ENCODE assay signal across 7 mouse cellular contexts in genomic region chr17:30559536-30559935, GRCm38 (mm10). TPM values are rescaled to one million over a fixed set of nuclear protein-coding genes. Genes with fewer than 3 reads are reported as not detected.
DNase-seq lines count a peak whose midpoint lies in the region; ATAC-seq and TF ChIP-seq lines count a peak whose summit lies in the region.

No protein-coding gene starts in this region.

- no peak overlapping the region for H3K27ac ChIP-seq in midbrain, embryonic 10.5 days (replicated peaks)
- no peak overlapping the region for H3K27ac ChIP-seq in midbrain, embryonic 16.5 days (ENCODE audit: low read length)
- no peak overlapping the region for H3K27ac ChIP-seq in bone marrow, adult 2 months (ENCODE audit: control insufficient read depth, insufficient read depth, low read depth, low read length, poor library complexity)
- H3K27ac ChIP-seq in liver, postnatal 0 days (ENCODE audit: low read depth): no peak overlapping the region
- no peak overlapping the region for H3K27ac ChIP-seq in spleen, adult 2 months (ENCODE audit: insufficient read depth, low read length)

- H3K4me3 ChIP-seq in midbrain, embryonic 10.5 days: no peak overlapping the region
- H3K4me3 ChIP-seq in midbrain, embryonic 16.5 days (ENCODE audit: low read depth, low read length): no peak overlapping the region
- no peak overlapping the region for H3K4me3 ChIP-seq in bone marrow, adult 2 months (replicated peaks; ENCODE audit: control insufficient read depth, low read depth, low read length)
- H3K4me3 ChIP-seq in liver, postnatal 0 days (ENCODE audit: low read depth, low read length): no peak overlapping the region
- no peak overlapping the region for H3K4me3 ChIP-seq in spleen, adult 2 months (ENCODE audit: extremely low read depth, insufficient read depth, insufficient read length)

- H3K4me1 ChIP-seq in midbrain, embryonic 10.5 days: no peaks in the 10 kb centered on the region
- H3K4me1 ChIP-seq in midbrain, embryonic 16.5 days (ENCODE audit: control insufficient read depth, insufficient read depth, low read length): no peaks in the 10 kb centered on the region
- no peaks in the 10 kb centered on the region for H3K4me1 ChIP-seq in bone marrow, adult 2 months (ENCODE audit: control insufficient read depth, insufficient read depth, low read length)
- H3K4me1 ChIP-seq in liver, postnatal 0 days (ENCODE audit: insufficient read depth): peaks cover 6% of the 10 kb centered on the region
- H3K4me1 ChIP-seq in spleen, adult 2 months (ENCODE audit: control insufficient read depth, insufficient read depth, insufficient read length): no peaks in the 10 kb centered on the region

- TF ChIP-seq POLR2A in bone marrow, adult 2 months (IDR thresholded peaks at IDR 0.05; ENCODE audit: borderline replicate concordance, control insufficient read depth, low read depth, low read length): no peak
- no peak for TF ChIP-seq POLR2A in spleen, adult 2 months (IDR thresholded peaks at IDR 0.05; ENCODE audit: low read depth, low read length)

- TF ChIP-seq CTCF in bone marrow, adult 2 months (IDR thresholded peaks at IDR 0.05; ENCODE audit: control insufficient read depth, insufficient read depth, low read length): peak; percentile 81
- peak; percentile 90 for TF ChIP-seq CTCF in liver, postnatal 0 days (IDR thresholded peaks at IDR 0.05; ENCODE audit: low read depth)
- peak; percentile 68; the same call in 1 of the 2 replicates for TF ChIP-seq CTCF in spleen, adult 2 months (IDR thresholded peaks at IDR 0.05; ENCODE audit: extremely low read depth, insufficient read depth, insufficient read length, insufficient replicate concordance)

- no peaks in the 10 kb centered on the region for H3K27me3 ChIP-seq in midbrain, embryonic 10.5 days (ENCODE audit: low read depth, poor library complexity, severe bottlenecking)
- H3K27me3 ChIP-seq in midbrain, embryonic 16.5 days (ENCODE audit: control insufficient read depth, insufficient read depth, low read depth, low read length): no peaks in the 10 kb centered on the region
- no peaks in the 10 kb centered on the region for H3K27me3 ChIP-seq in liver, postnatal 0 days (ENCODE audit: insufficient read depth, low read length)
- no peaks in the 10 kb centered on the region for H3K27me3 ChIP-seq in spleen, adult 2 months (ENCODE audit: control insufficient read depth, insufficient read depth, low read length)

- no peaks in the 10 kb centered on the region for H3K9me3 ChIP-seq in midbrain, embryonic 10.5 days (replicated peaks)
- no peaks in the 10 kb centered on the region for H3K9me3 ChIP-seq in midbrain, embryonic 16.5 days (replicated peaks; ENCODE audit: control insufficient read depth, low read length, poor library complexity, severe bottlenecking)
- no peaks in the 10 kb centered on the region for H3K9me3 ChIP-seq in liver, postnatal 0 days (ENCODE audit: low read length)

- DNase-seq in midbrain, embryonic 10.5 days (ENCODE audit: low spot score): peak; percentile 43
- DNase-seq in MN1 (ENCODE audit: low spot score): peak; percentile 51
- peak; percentile 72 for DNase-seq in gastrocnemius, postnatal 10 days
- peak; percentile 76 for DNase-seq in liver, postnatal 0 days
- peak; percentile 66 to 85 for DNase-seq in spleen, adult 2 months (ENCODE audit: low read depth in 1 of 2, low spot score in 2 of 2)

- no peak for TF ChIP-seq EP300 in liver, postnatal 0 days (IDR thresholded peaks at IDR 0.05; ENCODE audit: low read depth)

- WGBS in midbrain, embryonic 10.5 days: 40% methylated on average over 3 of the region's 3 CpGs
- 52% methylated on average over 3 of the region's 3 CpGs for WGBS in midbrain, embryonic 16.5 days
- 28% methylated on average over 3 of the region's 3 CpGs for WGBS in bone marrow, adult 2 months
- 22% methylated on average over 3 of the region's 3 CpGs for WGBS in liver, postnatal 0 days (ENCODE audit: insufficient replicate concordance)
- WGBS in spleen, adult 2 months: 17% methylated on average over 3 of the region's 3 CpGs

- no peak overlapping the region for H3K4me2 ChIP-seq in midbrain, embryonic 16.5 days (ENCODE audit: low read length)
- H3K4me2 ChIP-seq in liver, postnatal 0 days (ENCODE audit: low read depth, low read length): no peak overlapping the region

- no peak for ATAC-seq in midbrain, embryonic 16.5 days
- no peak for ATAC-seq in liver, postnatal 0 days

- no peak overlapping the region for H3K9ac ChIP-seq in midbrain, embryonic 16.5 days (ENCODE audit: low read depth, low read length)
- no peak overlapping the region for H3K9ac ChIP-seq in liver, postnatal 0 days (replicated peaks)

- no peaks in the 10 kb centered on the region for H3K36me3 ChIP-seq in midbrain, embryonic 10.5 days
- no peaks in the 10 kb centered on the region for H3K36me3 ChIP-seq in midbrain, embryonic 16.5 days (ENCODE audit: control insufficient read depth, insufficient read depth, low read length)
- H3K36me3 ChIP-seq in liver, postnatal 0 days (replicated peaks; ENCODE audit: insufficient read depth, low read length): no peaks in the 10 kb centered on the region
- no peaks in the 10 kb centered on the region for H3K36me3 ChIP-seq in spleen, adult 2 months (ENCODE audit: control insufficient read depth, insufficient read depth, low read length)

RNA-seq across cellular contexts. Expression of gene Btbd9, which starts 16.8 kb away (rescaled TPM):
- 63.0 and 74.5 TPM in 2 replicates for polyA plus RNA-seq in midbrain, embryonic 10.5 days (2016; fragmentation: Nextera tagmentation; extraction: Ambion mirVana)
- 164 and 167 TPM in 2 replicates for polyA plus RNA-seq in midbrain, embryonic 16.5 days (2015; fragmentation: Nextera tagmentation; extraction: Ambion mirVana)
- 4.7 and 21.0 TPM in 2 replicates for polyA plus RNA-seq in bone marrow, adult 2 months (2011; ENCODE audit: insufficient read depth, insufficient read length, low replicate concordance, missing spikeins)
- 10 to 100 TPM; 16.7 to 20.1 TPM for total RNA-seq in gastrocnemius, postnatal 10 days (2021)
- 16.5 and 17.2 TPM in 2 replicates for polyA plus RNA-seq in liver, postnatal 0 days (2015; fragmentation: Nextera tagmentation; extraction: Ambion mirVana)
- 21.7 and 23.7 TPM in 2 replicates for polyA plus RNA-seq in spleen, adult 2 months (2012; rRNA removed)
